Mouse (Mus musculus) brown adipose tissue, adult 24 weeks (tissue): ENCODE measurements around the gene Nkapd1. TPM values are rescaled to one million over a fixed set of nuclear protein-coding genes. Genes with fewer than 3 reads are reported as not detected.

Experiments used
- H3K27ac ChIP-seq: fragments of 200-500 bp; replicated peaks from 2 replicates; pipeline ENCODE4 v1.5.1; 2012; ENCODE audit warnings: low read depth, mild to moderate bottlenecking, low read length
- H3K4me1 ChIP-seq: fragments of 200-500 bp; 2 replicates; pipeline ENCODE4 v1.6.1; 2012; ENCODE audit warnings: low read length, mixed read lengths; ENCODE audit not compliant: control insufficient read depth, insufficient read depth, insufficient read length
- H3K4me3 ChIP-seq: fragments of 200-500 bp; 2 replicates; pipeline ENCODE4 v1.5.1; 2012; ENCODE audit warnings: low read depth, mild to moderate bottlenecking, low read length, moderate library complexity; ENCODE audit not compliant: insufficient read depth
- polyA plus RNA-seq: library from polyadenylated mRNA; stranded (reverse); fragments of >200 nt; gene quantifications from 2 replicates; pipeline ENCODE4 v1.2.4, GENCODE M21; 2012; ENCODE audit not compliant: missing spikeins, insufficient read depth, insufficient read length

Nkapd1 gene
- polyA plus RNA-seq, 1 experiment = 20.6 TPM

DNA sequence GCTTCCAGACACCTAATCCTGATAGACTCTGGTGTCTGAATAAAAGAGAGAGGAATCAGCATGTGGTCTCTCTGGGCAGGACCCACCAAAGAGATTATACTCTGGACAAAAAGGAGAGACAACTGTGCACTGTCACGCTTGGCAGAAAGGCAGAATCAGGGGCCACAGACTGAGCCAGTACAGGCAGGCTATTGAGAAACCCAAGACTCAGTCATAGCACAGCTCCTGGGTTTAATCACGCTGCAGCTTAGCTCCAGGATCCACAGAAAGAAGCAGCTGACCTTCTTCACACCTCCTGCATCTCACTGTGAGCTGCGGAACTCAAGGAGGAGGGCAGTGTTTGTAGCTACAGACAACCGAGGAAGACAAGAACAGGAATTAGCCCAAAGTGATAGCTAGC, 36.9 kb downstream of the Nkapd1 start:
- H3K4me3 ChIP-seq = no peak overlapping the region
- no peak overlapping the region for H3K27ac ChIP-seq
- H3K4me1 ChIP-seq = no peaks in the 10 kb centered on the region

DNA sequence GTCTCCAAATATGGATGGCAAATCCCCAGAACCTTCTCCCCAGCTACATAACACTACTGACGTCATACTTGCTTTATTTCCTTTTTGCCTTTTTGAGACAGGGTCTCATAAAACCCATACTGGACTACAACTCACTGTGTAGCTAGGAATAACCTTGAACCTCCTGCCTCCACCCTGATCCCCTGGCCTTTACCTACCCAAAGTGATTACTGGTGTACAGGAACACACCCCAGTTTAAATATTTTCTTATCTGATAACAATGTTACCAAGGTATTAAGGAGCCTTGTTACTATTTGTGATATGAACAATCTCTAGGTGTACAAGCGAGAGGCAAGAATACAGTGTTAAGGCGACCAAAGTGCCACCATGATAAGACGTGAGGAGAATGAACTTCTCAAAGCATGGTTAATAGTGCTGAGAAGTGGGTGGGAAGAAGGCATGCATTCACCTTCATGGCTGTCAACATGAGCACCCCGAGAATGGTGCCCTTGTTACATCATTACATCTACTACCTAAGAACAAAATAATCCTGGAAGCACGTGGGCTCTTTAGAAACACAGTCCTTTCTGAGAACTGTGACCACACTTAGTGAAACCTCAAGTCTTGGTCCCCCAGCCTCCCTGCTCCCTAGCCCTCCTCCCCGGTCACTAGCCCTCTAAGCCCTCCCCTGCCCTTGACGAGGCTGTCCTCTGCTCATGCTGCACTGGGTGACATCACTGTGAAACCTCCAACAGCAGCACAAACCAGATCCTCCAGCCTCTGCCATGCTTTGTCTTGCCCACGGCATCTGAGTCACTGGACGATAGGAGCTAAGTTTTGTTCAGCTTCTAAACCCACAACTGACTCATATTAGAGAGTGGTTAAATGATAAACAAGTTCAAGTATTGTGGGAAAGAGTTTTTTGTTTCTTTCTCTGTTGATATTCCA, 47.4 kb downstream of the Nkapd1 start:
- Histone ChIP-seq H3K4me3 (no peak overlapping the region), H3K4me1 (no peaks in the 10 kb centered on the region), H3K27ac (no peak overlapping the region)

DNA sequence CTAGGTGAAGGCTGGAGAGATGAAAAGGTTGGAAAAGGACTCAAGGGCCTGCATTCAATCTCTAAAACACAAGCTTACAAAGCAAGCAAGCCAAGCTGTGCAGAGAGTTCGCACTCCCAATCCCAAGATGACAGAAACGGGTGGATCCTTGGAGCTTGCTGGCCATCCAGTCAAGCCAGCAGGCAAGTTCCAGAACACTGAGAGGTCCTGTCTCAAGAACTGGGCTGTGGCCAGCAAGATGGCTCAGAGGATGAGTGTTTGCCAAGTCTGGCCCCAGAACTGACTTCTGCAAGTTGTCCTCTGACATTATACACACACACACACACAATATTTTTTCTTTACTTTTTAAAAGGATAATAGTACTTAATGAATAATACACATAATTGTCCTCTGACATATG, 49.4 kb downstream of the Nkapd1 start:
- Histone ChIP-seq H3K4me3 (no peak overlapping the region), H3K4me1 (no peaks in the 10 kb centered on the region), H3K27ac (no peak overlapping the region)

DNA sequence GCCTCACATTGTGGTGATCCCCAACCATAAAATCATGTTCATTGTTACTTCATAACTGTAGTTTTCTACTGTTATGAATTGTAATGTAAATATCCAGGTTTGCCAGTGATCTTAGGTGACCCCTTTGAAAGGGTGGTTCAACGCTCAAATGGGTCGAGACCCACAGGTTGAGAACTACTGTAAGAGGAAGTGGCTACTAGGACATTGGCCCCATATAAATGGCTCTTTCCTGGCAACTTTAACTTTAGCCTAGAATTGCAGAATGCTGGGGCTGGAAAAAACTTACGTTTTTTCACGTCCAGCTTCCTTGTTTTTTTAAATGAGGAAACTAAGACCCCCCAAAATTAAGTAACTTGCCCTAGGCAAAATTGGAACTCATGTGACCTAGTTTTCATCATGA, 49.9 kb downstream of the Nkapd1 start:
- Histone ChIP-seq H3K4me1 (no peaks in the 10 kb centered on the region), H3K4me3 (no peak overlapping the region), H3K27ac (no peak overlapping the region)

DNA sequence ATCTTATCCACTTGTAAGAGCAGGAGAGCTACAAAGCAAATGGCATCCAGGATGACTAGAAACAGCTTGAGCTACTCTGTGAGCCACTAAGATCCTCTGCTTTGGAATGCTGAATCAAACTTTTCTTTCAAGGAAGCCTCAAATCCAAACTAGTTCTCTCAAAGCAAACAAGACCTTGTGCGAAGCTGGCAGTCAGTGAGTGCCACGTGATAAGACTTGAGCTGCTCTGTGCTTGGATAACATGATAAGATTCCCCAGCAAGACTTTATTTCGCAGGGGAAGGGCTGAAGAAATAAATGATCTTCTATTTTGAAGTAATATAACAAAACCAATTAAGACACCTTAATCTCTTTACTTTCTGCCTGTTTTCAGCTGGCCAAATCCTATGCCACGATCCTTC, 51.3 kb downstream of the Nkapd1 start:
- H3K27ac ChIP-seq = no peak overlapping the region

DNA sequence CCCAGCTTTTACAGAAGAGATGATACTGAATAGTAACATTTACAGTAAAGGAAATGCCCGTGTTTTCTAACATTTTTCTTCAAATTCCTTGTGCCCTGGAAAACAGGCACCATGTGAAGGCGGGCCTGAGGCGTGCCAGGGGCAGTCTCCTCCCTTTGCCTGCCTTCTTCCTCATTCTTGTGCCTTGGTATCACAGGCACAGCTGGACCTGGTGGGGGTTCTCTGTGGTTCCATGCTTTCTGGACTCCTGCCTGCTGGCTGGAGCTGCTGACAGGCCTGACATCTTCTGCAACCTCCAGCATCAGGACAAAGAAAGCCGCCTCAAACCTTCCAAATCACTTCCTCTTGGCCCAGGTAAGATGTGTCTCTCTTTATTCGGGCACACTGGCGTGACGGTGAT, 52.1 kb downstream of the Nkapd1 start:
- Histone ChIP-seq H3K27ac (no peak overlapping the region), H3K4me3 (no peak overlapping the region), H3K4me1 (no peaks in the 10 kb centered on the region)

More for the DNA sequence above, 51.3 kb downstream of the Nkapd1 start:
- Histone ChIP-seq H3K4me3 (no peak overlapping the region), H3K4me1 (no peaks in the 10 kb centered on the region)

DNA sequence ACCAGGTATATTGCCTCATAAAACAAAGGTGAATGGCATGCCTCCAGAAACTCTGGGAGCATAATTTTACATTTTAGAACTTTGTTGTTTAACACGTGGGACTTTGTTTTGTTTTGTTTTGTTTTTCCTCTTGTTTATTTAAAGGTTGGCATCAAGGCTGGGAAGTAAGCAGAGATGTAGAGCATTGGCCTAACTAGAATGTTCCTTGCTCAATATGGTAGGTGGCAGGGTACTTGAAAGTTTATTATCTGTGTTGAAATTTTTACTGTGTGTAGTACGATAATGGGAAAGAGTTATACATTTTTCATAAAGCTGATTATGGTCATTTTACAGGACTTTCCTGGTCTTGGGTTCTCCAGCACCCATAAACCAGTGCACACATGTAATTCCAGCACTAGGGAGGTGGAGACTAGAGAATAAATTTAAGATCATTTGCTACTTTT, 55.3 kb downstream of the Nkapd1 start:
- Histone ChIP-seq H3K4me3 (no peak overlapping the region), H3K27ac (no peak overlapping the region), H3K4me1 (no peaks in the 10 kb centered on the region)

DNA sequence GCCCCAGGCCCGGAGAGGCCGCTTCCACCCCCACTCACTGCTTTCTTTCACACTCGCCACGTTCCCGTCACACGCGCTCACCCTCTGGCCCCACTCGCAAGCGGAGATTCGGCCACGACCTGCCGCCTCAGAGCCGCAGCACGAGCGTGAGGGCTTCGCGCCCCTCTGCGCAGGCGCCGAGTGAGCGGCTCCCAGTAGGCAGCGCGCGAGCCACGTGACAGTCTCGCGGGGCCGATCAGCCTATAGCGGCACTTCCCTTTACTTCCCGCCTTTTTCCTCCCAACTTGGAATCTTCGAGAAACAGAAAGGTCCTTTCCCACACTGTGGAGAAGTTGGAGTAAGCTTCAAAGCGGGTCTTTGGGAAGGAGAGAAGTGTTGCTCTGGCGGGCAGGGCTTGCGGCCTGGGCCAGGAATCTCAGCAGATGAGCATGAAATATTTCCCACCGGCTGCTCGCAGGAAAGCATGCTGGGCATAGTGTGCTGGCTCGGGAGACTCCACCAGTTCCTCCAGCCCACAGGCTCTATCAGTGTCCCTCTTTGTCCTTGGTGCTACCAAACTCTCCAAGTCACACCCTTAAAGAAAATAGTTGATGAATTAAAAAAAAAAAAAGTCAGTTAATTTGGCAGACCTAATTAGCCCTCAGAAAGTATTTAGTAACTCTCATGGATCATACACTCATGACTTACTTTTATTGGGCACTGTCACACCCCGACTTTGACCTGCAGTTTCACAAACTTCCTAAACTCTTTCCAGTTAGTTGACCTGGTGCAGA, 55.9 kb downstream of the Nkapd1 start, which contains the start of gene Tex12:
TSS of gene Tex12 (minus strand) at position 181 of the 773 bp plus-strand sequence.
- Histone ChIP-seq H3K4me3 (no peak within 1 kb of the TSS), H3K4me1 (no peaks in the 10 kb centered on the region), H3K27ac (no peak within 1 kb of the TSS)

Other genes starting within 250 kb of the Nkapd1 start
- not detected in 2 replicates for gene Plet1, start 122.9 kb downstream of the Nkapd1 start, polyA plus RNA-seq
- 255 and 268 TPM in 2 replicates for gene Pts, start 88.7 kb downstream of the Nkapd1 start, polyA plus RNA-seq
- gene Il18, start 62.6 kb downstream of the Nkapd1 start, polyA plus RNA-seq = 2.2 and 3.0 TPM in 2 replicates
- 0.54 and 1.1 TPM in 2 replicates for gene Bco2, start 62.3 kb downstream of the Nkapd1 start, polyA plus RNA-seq
- gene Tex12, start 56.1 kb downstream of the Nkapd1 start, polyA plus RNA-seq = not detected in 2 replicates
- 1,365 and 1,497 TPM in 2 replicates for gene Sdhd, start 13.7 kb downstream of the Nkapd1 start, polyA plus RNA-seq
- 395 and 454 TPM in 2 replicates for gene Timm8b, start 13.6 kb downstream of the Nkapd1 start, polyA plus RNA-seq
- gene Pih1d2, start 143 bp downstream of the Nkapd1 start, polyA plus RNA-seq = 1.0 and 2.8 TPM in 2 replicates
- gene Dlat, start 42.3 kb upstream of the Nkapd1 start, polyA plus RNA-seq = 497 and 703 TPM in 2 replicates
- gene Dixdc1, start 122.1 kb upstream of the Nkapd1 start, polyA plus RNA-seq = 5.3 and 9.5 TPM in 2 replicates
- 2.7 and 5.0 TPM in 2 replicates for gene 2310030G06Rik, start 129.1 kb upstream of the Nkapd1 start, polyA plus RNA-seq
- gene Cryab, start 133.9 kb upstream of the Nkapd1 start, polyA plus RNA-seq = 145 and 189 TPM in 2 replicates
- gene Hspb2, start 134.9 kb upstream of the Nkapd1 start, polyA plus RNA-seq = 1.8 and 5.9 TPM in 2 replicates
- gene Fdxacb1, start 150.8 kb upstream of the Nkapd1 start, polyA plus RNA-seq = 5.1 and 9.2 TPM in 2 replicates
- gene Alg9, start 157.6 kb upstream of the Nkapd1 start, polyA plus RNA-seq = 38.3 and 49.0 TPM in 2 replicates
- gene 1110032A03Rik, start 158.1 kb upstream of the Nkapd1 start, polyA plus RNA-seq = 213 and 331 TPM in 2 replicates
- gene Ppp2r1b, start 227.8 kb upstream of the Nkapd1 start, polyA plus RNA-seq = 35.1 and 41.6 TPM in 2 replicates